Mouse (Mus musculus): ENCODE data around the gene Olfr457. TPM values are rescaled to one million over a fixed set of nuclear protein-coding genes. Genes with fewer than 3 reads are reported as not detected.

Gene Olfr457
- total RNA-seq, 4 experiments from 2014 or later: not detected

Other genes with a start within 250 kb of the Olfr457 start
- gene Gstk1, start 230.4 kb downstream of the Olfr457 start, total RNA-seq (2022): 10 to 100 TPM; 36.8 to 57.2 (median 41.2) TPM
- gene Tmem139, start 214.4 kb downstream of the Olfr457 start, total RNA-seq (2022): not detected
- gene Casp2, start 211.3 kb downstream of the Olfr457 start, total RNA-seq (2022): 1 to 10 TPM; 3.3 to 5.8 (median 4.2) TPM
- gene Clcn1, start 189.7 kb downstream of the Olfr457 start, total RNA-seq (2022): 100 to 1,000 TPM; 145 to 180 (median 166) TPM
- gene Fam131b, start 151.7 kb downstream of the Olfr457 start, total RNA-seq (2022): under 1 TPM; 0.08 to 0.41 (median 0.21) TPM
- gene Zyx, start 126.7 kb downstream of the Olfr457 start, total RNA-seq (2022): 10 to 100 TPM; 12.1 to 15.9 (median 13.7) TPM
- under 1 TPM in 2 of 4 experiments, not detected in 2; 0.07 to 0.10 TPM for gene Epha1, start 103.1 kb downstream of the Olfr457 start, total RNA-seq (2022)
- not detected for gene Tas2r143, start 76.1 kb downstream of the Olfr457 start, total RNA-seq (2022)
- not detected for gene Tas2r135, start 70.9 kb downstream of the Olfr457 start, total RNA-seq (2022)
- gene Tas2r126, start 41.8 kb downstream of the Olfr457 start, total RNA-seq (2022): not detected
- not detected for gene Olfr458, start 11.1 kb downstream of the Olfr457 start, total RNA-seq (2022)
- gene Olfr456, start 10.9 kb upstream of the Olfr457 start, total RNA-seq (2022): not detected
- not detected for gene Olfr455, start 71.3 kb upstream of the Olfr457 start, total RNA-seq (2022)
- not detected for gene Tcaf3, start 121.4 kb upstream of the Olfr457 start, total RNA-seq (2022)
- 1 to 10 TPM; 1.2 to 2.0 (median 1.5) TPM for gene Tcaf2, start 168.9 kb upstream of the Olfr457 start, total RNA-seq (2022)
- gene Tcaf1, start 233.8 kb upstream of the Olfr457 start, total RNA-seq (2022): 1 to 10 TPM; 3.9 to 6.3 (median 4.7) TPM